Mouse (Mus musculus) large intestine, adult 2 months (tissue): ENCODE results near the gene Selenos. TPM values are rescaled to one million over a fixed set of nuclear protein-coding genes. Genes with fewer than 3 reads are reported as not detected.

Experiments used
- DNase-seq: peaks from one replicate; pipeline ENCODE4 v3.0.0-alpha.2; 2012; ENCODE audit warnings: low read depth, low spot score
- WGBS: fragments of 180-500 bp; shearing (Covaris S2); methylation state at CpG from one replicate; pipeline ENCODE4 v1.1.7; 2018; 5-methylcytosine and 5-hydroxymethylcytosine counted together
- polyA plus RNA-seq: library from polyadenylated mRNA; depleted of rRNA; stranded (reverse); fragments of >200 nt; gene quantifications from 2 replicates; pipeline ENCODE4 v1.2.3, GENCODE M21; 2012

Gene Selenos
- polyA plus RNA-seq, 1 experiment = 84.3 TPM

GRCm38 (mm10) chr7:66080231-66080613, 773 bp downstream of the Selenos start:
- no peak for DNase-seq
- WGBS = 27% methylated on average over 5 of the region's 5 CpGs

GRCm38 (mm10) chr7:66083757-66084156, 4.3 kb downstream of the Selenos start:
- 84% methylated on average over 6 of the region's 6 CpGs for WGBS
- DNase-seq = no peak

GRCm38 (mm10) chr7:66084546-66084945, 5.1 kb downstream of the Selenos start:
- no peak for DNase-seq
- 75% methylated on average over 7 of the region's 7 CpGs for WGBS

GRCm38 (mm10) chr7:66087652-66088051, 8.2 kb downstream of the Selenos start:
- no peak for DNase-seq
- 90% methylated on average over 4 of the region's 4 CpGs for WGBS

- DNase-seq = no peak
- 82% methylated on average over 2 of the region's 2 CpGs for WGBS
These were observed 8.6 kb downstream of the Selenos start for GRCm38 (mm10) chr7:66088077-66088476.

- WGBS = 86% methylated on average over 11 of the region's 11 CpGs
- DNase-seq = no peak
These were observed 11.3 kb downstream of the Selenos start for GRCm38 (mm10) chr7:66090676-66091190.

- 86% methylated on average over 7 of the region's 7 CpGs for WGBS
- DNase-seq = no peak
These were observed 12.1 kb downstream of the Selenos start for GRCm38 (mm10) chr7:66091553-66091952.

GRCm38 (mm10) chr7:66092656-66093055, 13.2 kb downstream of the Selenos start:
- 80% methylated on average over 8 of the region's 8 CpGs for WGBS
- DNase-seq = no peak

GRCm38 (mm10) chr7:66094141-66094540, 14.7 kb downstream of the Selenos start:
- no peak for DNase-seq
- 63% methylated on average over 5 of the region's 5 CpGs for WGBS

GRCm38 (mm10) chr7:66098803-66099202, 19.4 kb downstream of the Selenos start:
- 77% methylated on average over 7 of the region's 7 CpGs for WGBS
- no peak for DNase-seq

GRCm38 (mm10) chr7:66101866-66102265, 22.4 kb downstream of the Selenos start:
- no peak for DNase-seq
- 5% methylated on average over 4 of the region's 4 CpGs for WGBS

- WGBS = 86% methylated on average over 5 of the region's 5 CpGs
- no peak for DNase-seq
These were observed 25.1 kb downstream of the Selenos start for GRCm38 (mm10) chr7:66104531-66104930.

- WGBS = 46% methylated on average over 4 of the region's 4 CpGs
- DNase-seq = no peak
These were observed 26.3 kb downstream of the Selenos start for GRCm38 (mm10) chr7:66105771-66106170.

- DNase-seq = no peak
- WGBS = 39% methylated on average over 7 of the region's 7 CpGs
These were observed 27.2 kb downstream of the Selenos start for GRCm38 (mm10) chr7:66106581-66107056.

- 72% methylated on average over 11 of the region's 11 CpGs for WGBS
These were observed 27.8 kb downstream of the Selenos start for GRCm38 (mm10) chr7:66107206-66107605.

GRCm38 (mm10) chr7:66107930-66108329, 28.5 kb downstream of the Selenos start:
- 15% methylated on average over 7 of the region's 7 CpGs for WGBS
- DNase-seq = no peak

More at GRCm38 (mm10) chr7:66107206-66107605, 27.8 kb downstream of the Selenos start:
- no peak for DNase-seq

- 3% methylated on average over 121 of the region's 123 CpGs for WGBS
- no peak for DNase-seq
These were observed 29.8 kb downstream of the Selenos start, which contains the start of gene Chsy1 for GRCm38 (mm10) chr7:66108961-66109854. Gene Chsy1 (plus strand): TSS chr7:66109515.

GRCm38 (mm10) chr7:66109855-66110635, 30.6 kb downstream of the Selenos start:
- DNase-seq = no peak
- WGBS = 5% methylated on average over 77 of the region's 77 CpGs

GRCm38 (mm10) chr7:66110636-66111112, 31.2 kb downstream of the Selenos start:
- 15% methylated on average over 10 of the region's 10 CpGs for WGBS
- DNase-seq = no peak

GRCm38 (mm10) chr7:66111211-66111610, 31.8 kb downstream of the Selenos start:
- DNase-seq = no peak
- 86% methylated on average over 10 of the region's 10 CpGs for WGBS
